Mouse (Mus musculus): ENCODE measurements at regions not wholly inside any gene's neighbourhood (a gene's known extent, or its start where the extent isn't known, plus 50 kb on each side); places are given as distances from the start of the nearest gene placed in this dataset.
"Not testable (repeated sequence)": the region's sequence is repeated elsewhere in the genome, so short reads cannot be mapped to it uniquely, and the experiment has no call there.

DNA sequence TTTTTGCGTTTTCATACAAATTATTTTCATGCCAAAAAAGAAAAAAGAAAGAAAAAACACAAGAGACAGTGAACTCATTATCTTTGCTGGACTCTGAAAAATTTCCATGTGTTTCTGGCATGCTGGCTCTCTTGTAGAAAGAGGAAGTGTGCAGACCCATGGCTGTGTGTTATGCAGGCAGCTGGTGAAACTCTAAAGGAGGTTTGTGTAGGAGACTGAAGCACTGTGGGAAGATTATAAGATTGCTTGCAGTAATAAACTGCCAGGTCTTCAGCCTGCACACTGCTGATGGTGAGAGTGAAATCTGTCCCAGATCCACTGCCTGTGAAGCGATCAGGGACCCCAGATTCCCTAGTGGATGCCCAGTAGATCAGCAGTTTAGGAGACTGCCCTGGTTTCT is 477.4 kb downstream of the Rpia start:
- not testable (repeated sequence) for ATAC-seq (replicated peaks)
- 84% methylated on average over 2 of the region's 2 CpGs for WGBS

DNA sequence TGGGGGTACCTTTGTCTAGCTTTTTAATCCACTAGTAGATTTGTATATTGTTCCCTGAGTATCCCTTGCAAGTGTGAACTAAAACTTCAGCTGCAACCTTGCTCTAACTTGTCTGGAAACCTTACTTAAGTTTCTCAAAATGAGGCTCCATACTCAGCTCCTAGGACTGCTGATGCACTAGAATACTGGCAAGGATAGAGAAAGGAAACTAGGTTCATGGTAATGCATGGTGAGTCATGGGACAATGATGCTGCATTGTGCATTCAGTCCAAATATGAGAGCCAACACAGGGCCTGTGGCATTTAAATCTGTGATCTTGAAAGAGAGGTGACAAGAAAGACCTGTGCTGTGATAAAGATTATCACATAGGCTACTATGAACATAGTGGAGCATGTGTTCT is 490.9 kb downstream of the Rpia start:
- not testable (repeated sequence) for ATAC-seq (replicated peaks)

More for the DNA sequence above, 477.4 kb downstream of the Rpia start:
- not testable (repeated sequence) for H3K4me2 ChIP-seq; H3K36me3 ChIP-seq (replicated peaks); H3K4me3 ChIP-seq; H3K27ac ChIP-seq; H3K9me3 ChIP-seq; H3K9ac ChIP-seq; H3K27me3 ChIP-seq (replicated peaks); H3K4me1 ChIP-seq

DNA sequence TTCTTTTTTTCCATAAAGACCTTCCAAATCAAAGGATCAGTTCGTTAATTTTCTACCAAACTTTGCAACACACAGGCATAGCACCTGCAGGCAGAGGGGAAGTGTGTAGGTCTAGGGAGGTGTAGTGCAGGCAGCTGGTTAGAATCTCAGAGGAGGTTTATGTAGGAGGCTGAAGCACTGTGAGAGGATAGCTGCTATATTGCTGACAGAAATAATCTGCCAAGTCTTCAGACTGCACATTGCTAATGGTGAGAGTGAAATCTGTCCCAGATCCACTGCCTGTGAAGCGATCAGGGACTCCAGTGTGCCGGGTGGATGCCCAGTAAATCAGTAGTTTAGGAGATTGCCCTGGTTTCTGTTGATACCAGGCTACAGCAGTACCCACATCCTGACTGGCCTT is 531.8 kb downstream of the Rpia start:
- not testable (repeated sequence) for H3K9me3 ChIP-seq; H3K9ac ChIP-seq; ATAC-seq (replicated peaks); H3K36me3 ChIP-seq (replicated peaks); H3K4me3 ChIP-seq; H3K27me3 ChIP-seq (replicated peaks); H3K4me1 ChIP-seq; H3K4me2 ChIP-seq; H3K27ac ChIP-seq
- WGBS, result 88% methylated on average over 3 of the region's 3 CpGs

More for the DNA sequence above, 490.9 kb downstream of the Rpia start:
- H3K9ac ChIP-seq; H3K27ac ChIP-seq; H3K4me3 ChIP-seq; H3K4me1 ChIP-seq; H3K36me3 ChIP-seq (replicated peaks); H3K4me2 ChIP-seq; H3K27me3 ChIP-seq (replicated peaks); H3K9me3 ChIP-seq: not testable (repeated sequence)

- ATAC-seq (replicated peaks); H3K27ac ChIP-seq; H3K4me1 ChIP-seq; H3K4me3 ChIP-seq; H3K9me3 ChIP-seq; H3K36me3 ChIP-seq (replicated peaks); H3K9ac ChIP-seq; H3K27me3 ChIP-seq (replicated peaks); H3K4me2 ChIP-seq: not testable (repeated sequence)
- WGBS, result no CpG with 5 or more reads among the region's 1 CpGs
Measured at GRCm38 (mm10) chr6:70240167-70240566, 551.9 kb downstream of the Rpia start.

GRCm38 (mm10) chr6:70227166-70227565 is 564.9 kb downstream of the Rpia start:
- Histone ChIP-seq H3K4me3 (no peak overlapping the region), H3K36me3 (replicated peaks) (no peaks in the 10 kb centered on the region), H3K4me1 (no peaks in the 10 kb centered on the region), H3K9me3 (no peaks in the 10 kb centered on the region), H3K9ac (no peak overlapping the region), H3K27me3 (replicated peaks) (no peaks in the 10 kb centered on the region), H3K4me2 (no peak overlapping the region), H3K27ac (no peak overlapping the region)
- no peak for ATAC-seq (replicated peaks)
- 82% methylated on average over 4 of the region's 4 CpGs for WGBS

- H3K27ac ChIP-seq; H3K36me3 ChIP-seq (replicated peaks); H3K4me2 ChIP-seq; ATAC-seq (replicated peaks); H3K9me3 ChIP-seq; H3K4me3 ChIP-seq; H3K9ac ChIP-seq; H3K4me1 ChIP-seq; H3K27me3 ChIP-seq (replicated peaks): not testable (repeated sequence)
- WGBS, result 79% methylated on average over 2 of the region's 2 CpGs
Measured at GRCm38 (mm10) chr6:70216632-70217031, 575.4 kb downstream of the Rpia start.

DNA sequence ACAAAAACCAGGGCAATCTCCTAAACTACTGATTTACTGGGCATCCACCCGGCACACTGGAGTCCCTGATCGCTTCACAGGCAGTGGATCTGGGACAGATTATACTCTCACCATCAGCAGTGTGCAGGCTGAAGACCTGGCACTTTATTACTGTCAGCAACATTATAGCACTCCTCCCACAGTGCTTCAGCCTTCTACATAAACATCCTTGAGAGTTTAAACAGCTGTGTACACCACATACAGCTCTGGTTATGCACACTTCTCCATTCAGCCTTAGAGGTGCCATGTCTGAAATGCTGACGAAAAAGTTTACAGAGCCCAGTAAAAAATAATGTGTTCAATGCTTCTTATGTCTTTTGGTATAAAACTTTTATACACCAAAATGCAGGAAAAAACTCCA is 576.3 kb downstream of the Rpia start:
- not testable (repeated sequence) for H3K4me2 ChIP-seq; H3K4me3 ChIP-seq; H3K4me1 ChIP-seq; ATAC-seq (replicated peaks); H3K36me3 ChIP-seq (replicated peaks); H3K9ac ChIP-seq; H3K27me3 ChIP-seq (replicated peaks); H3K9me3 ChIP-seq; H3K27ac ChIP-seq
- 84% methylated on average over 3 of the region's 3 CpGs for WGBS

All from midbrain, embryonic 15.5 days (tissue).